Mouse (Mus musculus) brain, adult 10 weeks (tissue): Measurements from ENCODE around the gene Srcap. TPM values are rescaled to one million over a fixed set of nuclear protein-coding genes. Genes with fewer than 3 reads are reported as not detected.

ENCODE experiments used
- polyA plus RNA-seq: library from polyadenylated mRNA; stranded (reverse); fragments of 350-450 nt; fragmentation: Illumina TruSeq; extraction: RNeasy Lipid Tissue Mini Kit (QIAGEN cat#74804); gene quantifications from one replicate; pipeline ENCODE4 v1.2.3, GENCODE M21; 2015; ENCODE audit warnings: low read depth, low replicate concordance

Srcap gene
- polyA plus RNA-seq, result 22.6 TPM

DNA sequence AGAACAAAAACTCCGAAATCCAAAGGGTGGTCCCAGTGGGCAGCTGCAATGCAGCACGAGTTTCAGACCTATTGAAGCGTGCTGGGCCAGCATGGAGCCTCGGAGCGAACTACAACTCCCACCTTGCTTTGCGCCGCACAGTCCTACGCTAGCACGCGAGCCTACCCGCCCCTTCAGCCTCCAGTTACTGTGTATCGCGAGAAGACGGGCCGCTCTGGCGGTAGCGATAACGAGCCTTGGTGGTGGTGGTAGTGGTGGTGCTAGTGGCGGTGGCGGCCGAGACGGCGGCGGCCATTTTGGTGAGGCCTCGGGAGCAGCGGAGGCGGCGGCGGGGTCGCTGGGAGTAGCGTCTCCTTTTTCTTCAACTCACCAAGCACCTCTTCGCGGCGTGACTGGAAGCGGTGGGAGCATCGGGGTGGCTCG is at the start of gene Srcap:
TSS of gene Srcap (plus strand) at position 176 of the 423 bp plus-strand sequence.

DNA sequence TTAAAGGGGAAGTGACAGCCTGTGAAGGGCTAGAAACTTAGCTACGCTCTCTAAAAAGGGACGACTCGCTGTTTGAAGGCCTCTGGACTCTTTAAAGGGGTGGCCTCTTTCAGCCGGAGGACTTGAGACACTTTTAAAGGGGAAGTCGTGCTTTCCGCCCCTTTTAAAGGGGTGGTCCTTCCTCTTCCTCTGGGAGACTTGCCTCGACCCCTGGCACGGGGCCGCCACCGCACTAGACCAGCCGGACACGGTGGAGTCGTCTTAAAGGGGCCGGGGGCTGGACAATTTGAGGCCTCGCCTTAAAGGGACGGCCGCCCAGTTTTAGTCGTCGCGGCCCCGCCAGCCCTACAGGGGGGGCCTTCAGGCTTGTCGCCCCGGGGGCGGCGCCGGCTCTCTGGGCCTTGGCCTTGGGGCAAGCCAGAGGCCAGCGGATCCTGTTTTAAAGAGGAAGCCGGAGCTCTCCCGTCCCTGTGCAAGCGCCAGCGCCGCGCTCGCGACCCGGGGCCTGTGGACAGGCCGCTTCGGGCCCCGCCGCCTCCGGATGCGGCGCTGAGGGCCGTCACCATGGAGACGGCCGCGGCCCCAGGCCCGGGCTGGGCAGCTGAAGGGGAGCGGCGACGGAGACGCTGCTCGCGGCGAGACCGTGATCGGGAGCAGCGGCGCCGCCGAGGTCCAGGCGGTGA is 33.0 kb upstream of the Srcap start, which contains the start of gene Fbrs:
TSS of gene Fbrs (plus strand) at position 565 of the 683 bp plus-strand sequence.

DNA sequence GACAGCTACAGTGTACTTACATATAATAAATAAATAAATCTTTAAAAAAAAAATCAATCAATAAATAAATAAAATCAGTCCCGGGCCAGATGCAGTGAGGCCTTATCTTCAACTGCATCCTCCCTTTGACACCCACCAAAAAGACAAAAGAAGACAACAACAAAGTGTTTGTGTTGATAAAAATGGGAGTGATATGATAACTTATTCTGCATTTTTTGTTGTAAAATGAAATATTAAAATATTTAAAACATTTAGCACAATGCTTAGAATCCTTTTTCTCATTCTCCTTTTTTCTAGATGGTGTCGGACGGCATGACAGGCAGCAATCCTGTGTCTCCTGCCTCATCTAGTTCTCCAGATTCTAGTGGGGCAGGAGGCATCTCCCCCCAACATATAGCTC is 7.5 kb downstream of the Srcap start, which contains the start of gene Gm42715:
TSS of gene Gm42715 (plus strand) at position 301 of the 400 bp plus-strand sequence.

DNA sequence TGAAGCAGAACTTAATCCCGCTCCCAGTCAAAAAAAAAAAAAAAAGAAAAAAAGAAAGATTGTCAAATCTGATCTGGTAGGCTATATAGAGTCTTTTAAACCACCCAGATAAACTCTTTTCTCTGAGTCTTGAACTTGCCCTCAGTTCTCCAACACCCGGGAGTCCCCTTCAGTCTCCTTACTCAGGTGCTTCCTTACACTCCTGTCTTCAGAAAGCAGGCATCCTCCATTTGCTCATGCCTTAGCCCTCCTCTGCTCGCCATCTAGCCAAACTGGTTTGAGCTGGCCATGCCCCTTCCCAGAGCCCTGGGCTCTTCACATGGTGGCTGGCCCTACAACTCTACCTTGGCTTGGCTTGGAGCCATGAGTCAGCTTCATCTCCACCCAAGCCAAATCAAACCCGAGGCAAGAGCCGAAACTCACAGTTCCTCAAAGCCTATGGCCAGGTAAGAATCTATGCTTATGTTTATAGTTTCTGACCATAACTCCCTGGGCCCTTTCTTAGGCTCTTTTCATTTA is 49.6 kb downstream of the Srcap start, which contains the start of gene Tmem265:
TSS of gene Tmem265 (plus strand) at position 51 of the 519 bp plus-strand sequence.

DNA sequence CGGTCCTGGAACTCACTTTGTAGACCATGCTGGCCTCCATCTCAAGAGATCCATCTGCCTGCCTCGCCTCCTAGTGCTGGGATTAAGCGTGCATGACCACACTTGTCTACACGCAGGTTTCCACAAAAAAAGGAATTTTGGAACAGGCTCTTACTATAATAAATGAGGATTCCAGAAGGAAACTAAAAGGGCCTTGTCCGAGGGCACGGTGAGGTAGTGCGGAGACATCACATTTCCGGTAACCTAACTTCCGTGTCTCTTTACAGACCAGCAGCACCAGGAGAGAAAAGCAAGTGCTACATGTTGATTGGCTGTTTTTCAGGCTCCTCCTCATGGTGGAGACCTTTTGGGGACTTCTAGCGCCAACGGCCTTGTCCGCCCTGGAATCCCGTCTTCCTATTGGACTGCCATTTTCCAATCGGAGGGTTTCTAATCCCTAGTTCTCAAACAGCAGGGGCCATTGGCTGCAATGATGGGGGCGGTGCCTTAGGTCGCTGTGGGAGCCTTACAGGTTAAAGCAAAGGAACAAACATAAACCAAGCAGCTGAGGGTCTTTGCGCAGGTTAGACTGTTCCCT is 61.2 kb downstream of the Srcap start, which contains the start of gene Phkg2:
TSS of gene Phkg2 (plus strand) at position 446 of the 577 bp plus-strand sequence.

DNA sequence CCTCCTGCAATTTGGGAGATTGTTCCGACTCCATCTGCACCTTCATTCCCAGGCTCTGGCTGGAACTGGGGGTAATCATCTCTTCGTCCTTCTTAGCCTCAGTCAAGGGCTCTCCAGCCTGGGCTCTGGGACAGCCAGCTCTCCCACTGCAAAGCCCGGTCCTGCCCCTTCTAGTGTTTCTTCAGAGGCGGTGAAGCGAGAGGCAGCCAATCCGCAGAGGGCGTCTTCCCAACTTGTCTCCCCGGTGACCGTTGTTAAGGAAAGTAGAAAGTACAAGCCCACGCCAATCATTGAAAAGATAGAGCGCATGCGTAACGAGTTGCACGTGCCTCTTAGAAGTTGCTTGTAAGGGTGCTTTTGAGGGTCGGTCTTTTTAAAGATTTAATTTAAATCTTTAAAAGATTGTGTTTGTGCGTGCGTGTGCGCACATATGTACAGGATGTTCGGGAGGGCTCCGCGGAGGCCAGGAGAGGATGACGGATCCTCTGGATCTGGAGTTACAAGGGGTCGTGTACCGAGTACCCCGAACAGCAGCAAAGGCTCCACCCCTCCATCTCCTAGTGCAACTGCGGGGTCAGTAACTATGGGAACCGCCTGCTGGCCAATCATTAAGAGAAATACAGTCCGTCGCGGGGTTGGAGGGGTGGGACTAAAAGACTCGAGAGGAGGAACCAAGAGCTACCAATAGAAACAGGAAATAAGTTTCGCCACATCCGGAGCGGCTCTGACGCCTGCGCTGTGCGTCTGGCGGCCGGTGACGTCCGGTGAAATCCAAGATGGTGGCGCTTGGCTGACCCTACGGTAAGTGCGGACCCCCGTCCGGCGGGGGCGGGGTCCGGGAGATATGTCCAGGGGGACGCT is 76.5 kb downstream of the Srcap start, which contains the start of the genes Ccdc189 and Rnf40:
TSS of gene Ccdc189 (minus strand) at position 585 of the 861 bp plus-strand sequence.
TSS of gene Rnf40 (plus strand) at position 757 of the 861 bp plus-strand sequence.

Other genes with a start within 250 kb of the Srcap start
- gene Sephs2, start 237.9 kb upstream of the Srcap start, polyA plus RNA-seq, result 35.9 TPM
- gene Itgal, start 215.7 kb upstream of the Srcap start, polyA plus RNA-seq, result 0.46 TPM
- 11.7 TPM for gene Zfp768, start 166.4 kb upstream of the Srcap start, polyA plus RNA-seq
- gene Zfp747, start 135.9 kb upstream of the Srcap start, polyA plus RNA-seq, result 5.3 TPM
- 2.3 TPM for gene 9130019O22Rik, start 124.8 kb upstream of the Srcap start, polyA plus RNA-seq
- gene E430018J23Rik, start 118.4 kb upstream of the Srcap start, polyA plus RNA-seq, result 5.9 TPM
- 5.1 TPM for gene Zfp764, start 105.2 kb upstream of the Srcap start, polyA plus RNA-seq
- 20.0 TPM for gene Zfp688, start 89.9 kb upstream of the Srcap start, polyA plus RNA-seq
- gene Zfp689, start 62.8 kb upstream of the Srcap start, polyA plus RNA-seq, result 4.0 TPM
- 26.1 TPM for gene Prr14, start 52.4 kb upstream of the Srcap start, polyA plus RNA-seq
- gene Fbrs, start 32.8 kb upstream of the Srcap start, polyA plus RNA-seq, result 44.8 TPM
- 11.1 TPM for gene Gm42715, start 7.6 kb downstream of the Srcap start, polyA plus RNA-seq
- not detected for gene Tmem265, start 49.4 kb downstream of the Srcap start, polyA plus RNA-seq
- 93.0 TPM for gene Phkg2, start 61.4 kb downstream of the Srcap start, polyA plus RNA-seq
- 12.4 TPM for gene Ccdc189, start 76.6 kb downstream of the Srcap start, polyA plus RNA-seq
- gene Rnf40, start 76.8 kb downstream of the Srcap start, polyA plus RNA-seq, result 30.1 TPM
- gene Zfp629, start 103.8 kb downstream of the Srcap start, polyA plus RNA-seq, result 10.7 TPM
- 25.9 TPM for gene Bcl7c, start 196.9 kb downstream of the Srcap start, polyA plus RNA-seq
- 2.5 TPM for gene Ctf1, start 200.8 kb downstream of the Srcap start, polyA plus RNA-seq
- not detected for gene Ctf2, start 220.2 kb downstream of the Srcap start, polyA plus RNA-seq
- 38.6 TPM for gene Fbxl19, start 232.6 kb downstream of the Srcap start, polyA plus RNA-seq